8 mouse cellular contexts compared by ENCODE assay signal in genomic region chr14:58149637-58150470, GRCm38 (mm10).
DNase-seq lines count a peak whose midpoint lies in the region; ATAC-seq and TF ChIP-seq lines count a peak whose summit lies in the region.

No protein-coding gene starts in this region.

- H3K36me3 ChIP-seq in neural tube, embryonic 12.5 days = no peaks in the 10 kb centered on the region
- H3K36me3 ChIP-seq in forebrain, embryonic 11.5 days (ENCODE audit: control insufficient read depth, insufficient read depth, low read length) = no peaks in the 10 kb centered on the region
- no peaks in the 10 kb centered on the region for H3K36me3 ChIP-seq in kidney, embryonic 16.5 days (ENCODE audit: insufficient read depth, low read length)

- no peaks in the 10 kb centered on the region for H3K9me3 ChIP-seq in neural tube, embryonic 12.5 days
- H3K9me3 ChIP-seq in forebrain, embryonic 11.5 days (ENCODE audit: control insufficient read depth, low read length) = no peaks in the 10 kb centered on the region
- no peaks in the 10 kb centered on the region for H3K9me3 ChIP-seq in kidney, embryonic 16.5 days (ENCODE audit: low read length)

- TF ChIP-seq POLR2A in olfactory bulb, adult 2 months (IDR thresholded peaks at IDR 0.05; ENCODE audit: insufficient read depth, low read depth, low read length) = no peak

- peak overlapping the region; percentile 26 for H3K4me2 ChIP-seq in neural tube, embryonic 12.5 days (replicated peaks)
- peak overlapping the region; percentile 34 for H3K4me2 ChIP-seq in forebrain, embryonic 11.5 days (ENCODE audit: low read depth, low read length, severe bottlenecking)
- H3K4me2 ChIP-seq in kidney, embryonic 16.5 days (replicated peaks; ENCODE audit: low read depth, low read length) = peak overlapping the region; percentile 50

- 0 out of 2 replicates have a peak, but pooled peaks have one; percentile 44 for ATAC-seq in neural tube, embryonic 12.5 days (ENCODE audit: low FRiP score, low read depth)
- no peak for ATAC-seq in forebrain, embryonic 11.5 days (replicated peaks; ENCODE audit: low FRiP score)
- ATAC-seq in kidney, embryonic 16.5 days (ENCODE audit: low FRiP score, low TSS enrichment) = peak; percentile 69; the same call in 1 of the 2 replicates

- no peak for TF ChIP-seq CTCF in olfactory bulb, adult 2 months (IDR thresholded peaks at IDR 0.05; ENCODE audit: insufficient read depth, low read depth, low read length)

- H3K4me1 ChIP-seq in neural tube, embryonic 12.5 days = no peaks in the 10 kb centered on the region
- H3K4me1 ChIP-seq in forebrain, embryonic 11.5 days (replicated peaks; ENCODE audit: control insufficient read depth, insufficient read depth, low read length) = no peaks in the 10 kb centered on the region
- H3K4me1 ChIP-seq in kidney, embryonic 16.5 days (ENCODE audit: insufficient read depth, low read length) = peaks cover 8% of the 10 kb centered on the region
- H3K4me1 ChIP-seq in olfactory bulb, adult 2 months (ENCODE audit: control insufficient read depth, insufficient read depth, low read length) = peaks cover 9% of the 10 kb centered on the region

- no peaks in the 10 kb centered on the region for H3K27me3 ChIP-seq in neural tube, embryonic 12.5 days (replicated peaks)
- H3K27me3 ChIP-seq in forebrain, embryonic 11.5 days (ENCODE audit: control insufficient read depth, insufficient read depth, low read length) = no peaks in the 10 kb centered on the region
- no peaks in the 10 kb centered on the region for H3K27me3 ChIP-seq in kidney, embryonic 16.5 days (ENCODE audit: insufficient read depth, low read length)

- no peak overlapping the region for H3K27ac ChIP-seq in neural tube, embryonic 12.5 days
- H3K27ac ChIP-seq in forebrain, embryonic 11.5 days (ENCODE audit: low read depth, low read length) = no peak overlapping the region
- H3K27ac ChIP-seq in kidney, embryonic 16.5 days (ENCODE audit: low read length) = peak overlapping the region; percentile 73
- no peak overlapping the region for H3K27ac ChIP-seq in olfactory bulb, adult 2 months (ENCODE audit: insufficient read depth, low read depth, low read length)

- DNase-seq in neural tube, embryonic 10.5 days (ENCODE audit: extremely low spot score, low spot score) = no peak
- DNase-seq in forebrain, embryonic 11.5 days (ENCODE audit: low spot score) = no peak
- DNase-seq in gastrocnemius, postnatal 10 days = no peak
- no peak for DNase-seq in thymus, postnatal 36 days
- DNase-seq in ovary, postnatal 14 days (ENCODE audit: low spot score) = no peak

- 66% methylated on average over 23 of the region's 23 CpGs for WGBS in neural tube, embryonic 12.5 days
- 61% methylated on average over 23 of the region's 23 CpGs for WGBS in forebrain, embryonic 11.5 days
- 50% methylated on average over 23 of the region's 23 CpGs for WGBS in kidney, embryonic 16.5 days
- 48% methylated on average over 23 of the region's 23 CpGs for WGBS in olfactory bulb, adult 2 months

- H3K4me3 ChIP-seq in neural tube, embryonic 12.5 days = no peak overlapping the region
- H3K4me3 ChIP-seq in forebrain, embryonic 11.5 days (ENCODE audit: low read depth, low read length) = no peak overlapping the region
- peak overlapping the region; percentile 21 for H3K4me3 ChIP-seq in kidney, embryonic 16.5 days (ENCODE audit: low read length)
- H3K4me3 ChIP-seq in olfactory bulb, adult 2 months (ENCODE audit: insufficient read depth, low read depth, low read length) = peak overlapping the region; percentile 23

- H3K9ac ChIP-seq in neural tube, embryonic 12.5 days = no peak overlapping the region
- no peak overlapping the region for H3K9ac ChIP-seq in forebrain, embryonic 11.5 days (ENCODE audit: low read length)
- peak overlapping the region; percentile 37; the same call in 1 of the 2 replicates for H3K9ac ChIP-seq in kidney, embryonic 16.5 days (replicated peaks; ENCODE audit: low read length)

Comparison
In these comparisons a context has a peak if more than half of its experiments do, and no peak if none do; other contexts are left out.
1. H3K4me3 ChIP-seq: peak in kidney, embryonic 16.5 days (single experiment) and olfactory bulb, adult 2 months (single experiment); none in neural tube, embryonic 12.5 days (single experiment) and forebrain, embryonic 11.5 days (single experiment).
2. Peak in every context shown above with its lines, with median percentiles within 50 percentile points of each other: H3K4me2 ChIP-seq.